Mouse (Mus musculus): ENCODE measurements around the gene Chrm3.

Chrm3 gene

GRCm38 (mm10) chr13:9973742-9974321, 386.8 kb downstream of the Chrm3 start:
- DNase-seq, result no peak

DNA sequence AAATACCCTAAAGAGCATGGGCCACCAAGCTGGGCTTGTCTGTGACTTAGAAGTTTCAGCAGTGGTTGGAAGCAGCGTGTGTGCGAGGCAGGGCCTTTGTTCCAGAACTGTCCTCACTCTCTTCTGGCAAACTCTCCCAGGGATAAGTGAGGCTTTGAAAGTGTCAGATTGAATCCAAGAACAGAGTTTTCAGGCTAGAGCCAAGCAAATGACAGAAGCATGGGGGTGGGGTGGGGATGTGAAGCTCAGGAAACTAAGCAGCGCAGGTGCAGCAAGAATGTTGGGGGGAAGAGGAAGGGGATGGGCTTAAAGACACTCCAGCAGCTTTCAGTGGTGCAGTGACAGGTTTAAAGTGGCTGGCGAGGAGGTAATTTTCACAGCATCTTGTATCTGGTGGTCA, 388.8 kb downstream of the Chrm3 start:
- DNase-seq, result no peak

GRCm38 (mm10) chr13:9952619-9953018, 408.0 kb downstream of the Chrm3 start:
- no peak for DNase-seq

- DNase-seq, result no peak
These were observed 409.3 kb downstream of the Chrm3 start for GRCm38 (mm10) chr13:9951376-9951775.

- no peak for DNase-seq
These were observed 411.6 kb downstream of the Chrm3 start for GRCm38 (mm10) chr13:9949091-9949490.

GRCm38 (mm10) chr13:9940186-9940585, 420.5 kb downstream of the Chrm3 start:
- no peak for DNase-seq

DNA sequence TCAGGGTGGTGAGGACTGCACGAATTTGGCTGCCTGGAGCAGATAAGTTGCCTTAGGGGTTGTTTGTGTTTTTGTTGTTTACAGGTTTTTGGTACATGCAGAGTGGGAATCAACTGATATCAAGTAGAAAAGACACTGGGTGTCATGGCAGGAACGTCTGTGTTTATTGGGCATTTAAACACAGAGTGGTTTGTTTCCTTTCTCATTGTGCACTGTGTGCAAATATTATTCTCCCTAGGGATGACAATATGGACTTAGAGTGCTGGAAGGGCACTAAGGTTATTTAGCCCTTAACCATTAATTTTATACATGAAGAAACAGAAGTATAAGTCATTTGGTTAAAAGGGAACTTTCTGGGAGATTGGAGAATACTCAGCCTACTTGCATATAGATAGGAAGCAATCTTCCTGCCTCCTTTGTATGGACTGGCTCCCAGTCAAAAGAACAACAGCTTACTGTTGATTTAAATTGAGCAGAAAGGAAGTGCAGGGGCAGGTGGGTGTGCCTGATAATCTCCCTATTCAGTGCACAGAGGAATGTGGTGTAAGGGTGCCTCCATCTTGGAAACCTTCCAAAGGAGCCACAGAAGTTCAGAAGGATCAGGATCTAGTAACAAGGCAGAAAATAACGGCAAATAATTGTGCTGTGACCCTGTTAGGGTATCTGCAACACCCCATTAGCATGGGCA, 421.7 kb downstream of the Chrm3 start:
- DNase-seq, result no peak

DNA sequence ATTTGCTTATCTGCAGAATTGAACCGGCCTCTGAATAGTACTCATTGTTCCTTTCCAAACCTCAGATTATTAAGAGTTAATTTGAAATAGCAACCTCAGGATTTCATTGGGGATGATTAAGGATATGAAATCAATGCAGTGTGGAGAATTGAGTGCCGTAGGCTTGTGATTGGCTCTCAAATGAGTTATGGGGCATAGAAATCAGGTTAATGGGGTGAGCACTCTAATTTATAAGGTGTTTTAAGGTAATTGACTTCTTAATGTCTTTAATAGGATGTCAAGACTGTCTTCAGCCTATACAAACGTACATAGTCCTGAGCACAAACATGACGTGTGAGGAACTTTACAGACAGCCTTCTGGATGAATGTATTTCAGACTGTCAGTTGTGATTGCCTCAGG, 427.9 kb downstream of the Chrm3 start:
- DNase-seq, result no peak

DNA sequence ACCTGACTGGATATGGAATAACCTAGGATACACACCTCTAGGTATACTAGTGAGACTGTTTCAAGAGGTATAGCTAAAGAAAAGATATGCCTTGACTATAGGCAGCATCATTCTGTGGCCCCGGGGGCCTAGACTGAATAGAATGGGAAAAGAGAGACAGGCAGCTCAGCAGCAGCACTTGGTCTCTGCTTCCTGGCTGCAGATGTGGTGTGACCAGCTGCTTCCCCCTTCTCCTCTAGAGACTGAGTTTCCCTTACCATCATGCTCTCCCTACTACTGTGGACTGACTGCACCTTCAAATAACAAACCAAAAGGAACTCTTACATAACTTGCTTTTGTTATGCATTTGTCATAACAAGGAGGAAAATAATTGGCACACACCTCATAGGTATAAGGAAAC, 430.0 kb downstream of the Chrm3 start:
- no peak for DNase-seq

DNA sequence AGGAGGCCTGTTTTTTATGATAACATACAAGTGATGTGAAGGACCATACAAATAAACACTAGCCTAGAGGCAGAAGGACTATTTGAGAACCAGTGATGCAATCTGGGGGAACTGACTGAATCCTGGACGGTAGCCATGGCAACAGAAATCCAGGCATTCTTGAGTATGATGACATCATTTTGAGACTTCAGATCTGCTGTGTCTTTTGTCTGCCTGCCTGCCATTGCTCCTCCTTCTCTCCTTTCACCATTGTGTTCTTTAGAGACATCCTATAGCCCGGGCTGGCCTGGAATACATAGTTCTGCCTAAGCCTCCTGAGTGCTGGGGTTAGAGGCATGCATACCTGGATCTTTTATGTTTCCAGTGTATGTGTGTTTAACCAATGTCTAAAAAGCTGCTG, 430.7 kb downstream of the Chrm3 start:
- DNase-seq, result no peak

DNA sequence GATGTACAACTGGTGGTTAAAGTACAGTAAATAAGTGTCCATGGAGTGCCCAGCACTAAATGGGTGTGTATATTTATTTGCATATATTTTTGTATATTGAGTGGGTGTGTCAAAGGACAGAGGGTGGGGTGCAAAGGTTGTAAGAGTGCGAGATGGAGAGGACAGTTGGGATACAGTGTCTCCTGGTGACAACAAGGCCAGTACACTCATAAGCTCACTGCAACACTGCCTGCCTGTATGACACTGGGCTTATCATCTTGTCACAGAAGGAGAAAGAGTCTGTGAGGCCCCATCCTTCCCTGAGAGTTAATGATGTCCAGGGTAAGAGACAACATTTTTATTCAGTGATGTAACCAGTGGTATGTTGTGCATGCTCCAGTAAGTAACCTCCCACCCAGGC, 439.5 kb downstream of the Chrm3 start:
- no peak for DNase-seq

DNA sequence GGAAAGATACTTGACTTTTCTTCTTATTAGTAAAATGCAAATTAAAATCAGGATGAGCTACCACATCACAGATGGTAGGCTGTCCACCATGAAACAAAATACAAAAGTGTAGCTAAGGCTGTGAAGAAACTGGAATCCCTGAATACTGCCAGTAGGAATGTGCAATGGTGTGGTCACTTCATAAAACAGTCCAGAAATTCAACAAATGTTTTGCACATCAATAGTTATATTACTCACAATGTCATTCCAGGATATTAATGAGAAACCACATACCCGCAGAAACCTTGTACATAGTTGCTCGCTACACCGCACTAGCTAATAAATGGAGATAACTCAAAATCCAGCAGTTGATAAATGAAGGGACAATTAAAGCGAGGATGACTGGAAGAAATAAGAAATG, 447.9 kb downstream of the Chrm3 start:
- DNase-seq, result no peak

DNA sequence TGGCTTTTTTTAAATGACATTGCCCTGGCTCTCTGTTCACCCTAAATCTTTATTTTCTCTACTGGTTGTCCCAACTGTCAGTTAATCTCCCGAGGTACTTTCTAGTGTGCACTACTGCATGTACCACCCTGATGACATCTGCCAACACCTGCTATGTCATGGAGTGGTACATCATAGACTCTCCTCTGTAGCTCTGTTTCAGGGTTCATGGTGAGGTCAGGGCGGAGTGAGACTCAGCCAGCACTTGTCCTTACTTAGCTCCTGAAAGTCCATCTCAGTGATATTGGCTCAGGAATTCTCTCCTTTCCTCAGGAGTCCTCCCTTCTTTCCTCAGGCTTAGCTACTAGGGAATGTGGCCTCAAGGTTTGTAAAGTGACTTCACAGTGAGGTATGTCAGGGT, 451.9 kb downstream of the Chrm3 start:
- DNase-seq, result no peak

DNA sequence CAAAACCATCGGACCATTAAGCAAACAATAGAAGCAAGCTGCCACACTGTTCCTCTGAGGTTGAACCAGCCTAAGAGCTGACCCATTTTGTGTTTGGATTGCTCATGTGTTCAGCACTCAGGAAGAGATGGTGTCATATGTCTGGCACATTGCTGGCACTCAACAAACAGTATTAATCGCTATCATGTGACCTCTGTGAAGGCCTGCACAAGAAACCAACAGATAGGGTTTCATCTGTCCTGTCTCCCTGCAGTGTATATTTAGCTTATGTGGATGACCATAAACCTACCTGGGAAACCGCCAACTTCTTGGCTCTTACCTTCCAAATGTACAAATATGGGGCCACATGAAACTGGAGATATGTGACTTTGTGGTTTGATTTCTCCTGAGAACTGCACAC, 453.4 kb downstream of the Chrm3 start:
- no peak for DNase-seq

DNA sequence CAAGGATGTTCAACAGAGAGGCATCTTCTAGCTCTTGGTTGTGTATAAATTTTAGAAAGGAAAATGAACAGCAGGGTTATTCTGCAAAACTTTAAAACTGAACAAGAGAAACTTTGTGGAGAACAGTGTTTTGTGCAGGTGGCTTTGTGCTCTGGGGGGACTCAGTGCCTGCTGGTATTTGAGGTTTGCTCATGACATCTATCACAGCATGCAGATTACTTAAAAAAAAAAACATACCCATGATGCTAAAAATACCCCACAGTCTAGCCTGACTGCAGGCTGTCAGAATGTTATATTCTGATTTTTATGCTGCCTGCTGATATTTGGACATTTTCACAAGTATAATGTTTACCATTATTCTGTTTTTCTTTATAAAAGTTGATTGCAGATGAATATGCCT, 456.2 kb downstream of the Chrm3 start:
- DNase-seq, result no peak

DNA sequence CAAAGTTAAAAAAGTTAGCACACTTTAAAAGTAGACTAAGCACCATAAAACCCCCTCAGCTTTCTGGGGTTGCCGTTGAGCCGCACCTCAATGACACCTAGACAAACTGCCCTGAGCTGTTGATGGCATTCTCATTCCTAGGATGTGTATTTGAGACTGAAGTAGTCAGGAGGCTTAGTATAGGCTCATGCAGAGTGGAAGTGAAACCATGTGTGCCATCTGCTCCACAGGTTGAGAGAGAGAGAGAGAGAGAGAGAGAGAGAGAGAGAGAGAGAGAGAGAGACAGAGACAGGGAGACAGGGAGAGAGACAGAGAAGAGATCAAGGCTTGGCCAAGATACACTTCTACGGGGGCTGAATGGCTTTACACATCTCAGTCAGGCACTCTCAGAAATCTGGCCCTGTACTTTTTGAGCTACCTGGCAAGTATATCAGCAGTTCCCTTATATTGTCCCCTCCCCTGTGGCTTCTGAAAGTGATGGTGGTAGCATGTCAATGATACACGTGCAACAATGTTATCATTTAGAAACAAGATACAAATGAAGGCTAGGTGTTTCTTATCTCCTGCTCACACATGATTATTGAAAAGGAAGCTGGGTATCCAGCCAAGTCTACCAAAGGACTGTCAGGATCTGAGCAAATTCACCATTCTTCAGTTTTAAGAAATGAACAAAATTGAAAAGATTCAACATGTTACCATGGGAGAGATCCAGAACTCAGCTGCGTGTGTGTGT, 459.8 kb downstream of the Chrm3 start:
- no peak for DNase-seq

- no peak for DNase-seq
These were observed 461.8 kb downstream of the Chrm3 start for GRCm38 (mm10) chr13:9898664-9899369.

GRCm38 (mm10) chr13:9897231-9897630, 463.4 kb downstream of the Chrm3 start:
- no peak for DNase-seq

DNA sequence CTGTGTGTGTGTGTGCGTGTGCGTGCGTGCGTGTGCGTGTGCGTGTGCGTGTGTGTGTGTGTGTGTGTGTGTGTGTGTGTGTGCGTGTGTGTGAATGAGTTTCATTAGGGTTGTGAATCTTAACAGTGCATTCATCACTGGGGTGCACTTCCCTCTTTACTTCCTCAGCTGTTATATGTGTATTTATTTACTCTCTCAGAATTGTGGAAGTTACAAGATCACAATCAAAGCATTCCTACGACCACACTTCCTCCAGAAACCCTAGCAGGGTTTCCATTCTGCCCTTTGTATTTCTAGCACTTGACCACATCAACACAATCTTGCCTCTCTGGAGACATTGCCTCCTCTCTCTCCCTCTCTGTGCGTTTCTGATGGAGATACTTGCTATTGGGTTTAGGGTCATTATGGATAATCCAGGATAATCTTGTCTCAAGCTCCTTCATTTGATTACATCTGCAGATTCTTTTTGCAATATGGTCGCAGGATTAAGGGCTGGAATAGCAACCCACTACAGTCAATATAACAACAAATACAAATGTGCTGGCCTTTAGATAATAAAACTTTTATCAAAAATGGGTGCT, 465.5 kb downstream of the Chrm3 start:
- DNase-seq, result no peak

DNA sequence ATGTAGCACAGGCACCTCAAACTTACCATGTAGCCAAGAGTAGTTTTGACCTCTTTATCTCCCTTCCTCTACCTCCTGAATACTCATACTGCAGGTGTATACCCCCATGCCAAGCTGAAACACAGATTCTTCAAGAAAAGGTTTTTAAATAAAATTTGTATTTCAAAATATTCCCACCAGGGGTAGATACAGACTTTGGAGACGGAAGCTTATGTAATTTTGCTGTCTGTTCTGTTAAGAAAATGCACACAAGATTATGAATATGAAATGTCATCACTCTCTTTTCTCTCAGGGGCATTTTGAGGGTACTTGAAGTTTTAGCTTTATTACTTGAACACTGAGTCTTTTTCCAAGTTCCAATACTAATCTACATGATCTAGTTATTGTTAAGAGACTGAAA, 469.6 kb downstream of the Chrm3 start:
- DNase-seq, result no peak

DNA sequence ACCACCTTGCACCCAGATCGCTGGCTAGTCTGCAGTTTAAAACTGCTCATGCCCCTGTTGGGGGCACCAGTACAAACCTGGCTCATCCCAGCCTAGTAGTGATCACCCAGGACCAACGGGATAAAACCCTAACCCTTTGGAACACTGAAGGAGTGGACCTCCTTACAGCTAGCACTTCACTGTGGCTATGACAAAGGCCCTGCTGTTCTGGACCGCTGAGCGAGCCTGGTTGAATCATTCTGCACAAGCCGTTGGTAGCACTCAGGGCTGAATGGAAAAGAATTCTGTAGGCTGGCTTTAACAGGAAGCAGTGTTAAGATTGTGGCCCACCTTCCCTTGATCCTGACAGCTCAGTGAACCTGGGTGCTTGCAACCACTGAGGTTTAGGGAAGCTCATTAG, 470.2 kb downstream of the Chrm3 start:
- DNase-seq, result no peak

GRCm38 (mm10) chr13:9889954-9890353, 470.7 kb downstream of the Chrm3 start:
- no peak for DNase-seq

DNA sequence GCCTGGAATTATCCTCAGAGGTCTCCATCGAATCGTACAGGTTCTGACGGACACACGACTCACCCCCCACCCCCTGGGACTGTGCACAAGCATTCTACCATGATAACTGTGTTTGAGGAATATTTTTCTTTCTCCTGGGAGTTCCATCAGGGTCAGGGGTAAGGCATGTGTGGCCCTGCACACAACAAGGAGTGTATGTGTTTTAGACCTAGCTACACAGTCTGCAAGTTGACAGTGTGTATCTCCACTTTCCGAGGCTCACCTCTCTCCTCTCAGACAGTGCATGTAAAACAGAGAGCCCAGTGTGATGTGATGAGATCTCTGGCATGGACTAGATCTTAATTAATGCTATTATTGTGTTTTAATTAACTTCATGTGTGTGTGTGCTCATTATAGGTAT, 472.4 kb downstream of the Chrm3 start:
- DNase-seq, result no peak

All from cerebellum, postnatal 36 days (tissue).